Mouse (Mus musculus) forebrain, embryonic 16.5 days (tissue): ENCODE measurements at regions not wholly inside any gene's neighbourhood (a gene's known extent, or its start where the extent isn't known, plus 50 kb on each side); places are given as distances from the start of the nearest gene placed in this dataset.

Source experiments
- ATAC-seq: fragments of 200-750 bp; cut with Nextera tagmentation; 2 replicates; pipeline ENCODE4 v1.8.0; 2017; ENCODE audit warnings: mild to moderate bottlenecking, moderate library complexity
- H3K27ac ChIP-seq: fragments of 300-500 bp; sonication (generic); 2 replicates; pipeline ENCODE4 v1.5.1; 2014; ENCODE audit warnings: low read length, control low read depth
- H3K27me3 ChIP-seq: fragments of 300-500 bp; sonication (generic); replicated peaks from 2 replicates; pipeline ENCODE4 v1.6.1; 2014; ENCODE audit warnings: low read length; ENCODE audit not compliant: control insufficient read depth, insufficient read depth
- H3K36me3 ChIP-seq: fragments of 300-500 bp; sonication (generic); 2 replicates; pipeline ENCODE4 v1.6.1; 2014; ENCODE audit not compliant: control insufficient read depth, insufficient read depth
- H3K4me1 ChIP-seq: fragments of 300-500 bp; sonication (generic); replicated peaks from 2 replicates; pipeline ENCODE4 v1.6.1; 2014; ENCODE audit warnings: low read length; ENCODE audit not compliant: control insufficient read depth, insufficient read depth
- H3K4me2 ChIP-seq: fragments of 300-500 bp; sonication (generic); 2 replicates; pipeline ENCODE4 v1.6.1; 2014; ENCODE audit warnings: mild to moderate bottlenecking, low read length, control low read depth
- H3K4me3 ChIP-seq: fragments of 300-500 bp; sonication (generic); replicated peaks from 2 replicates; pipeline ENCODE4 v1.5.1; 2014; ENCODE audit warnings: mild to moderate bottlenecking, low read length, control low read depth
- H3K9ac ChIP-seq: fragments of 300-500 bp; sonication (generic); replicated peaks from 2 replicates; pipeline ENCODE4 v1.6.1; 2014; ENCODE audit warnings: low read depth, low read length, control low read depth
- H3K9me3 ChIP-seq: fragments of 300-500 bp; sonication (generic); 2 replicates; pipeline ENCODE4 v1.6.1; 2016; ENCODE audit warnings: low read length; ENCODE audit not compliant: control insufficient read depth
- WGBS: fragments of 180-500 bp; shearing (Covaris S2); extraction: QIAGEN DNeasy Blood & Tissue Kit; methylation state at CpG from one replicate; pipeline ENCODE4 v1.1.7; 2014; 5-methylcytosine and 5-hydroxymethylcytosine counted together

- Histone ChIP-seq H3K4me1 (no peaks in the 10 kb centered on the region), H3K27ac (no peak overlapping the region), H3K27me3 (no peaks in the 10 kb centered on the region), H3K4me2 (no peak overlapping the region), H3K36me3 (no peaks in the 10 kb centered on the region), H3K4me3 (no peak overlapping the region), H3K9ac (no peak overlapping the region), H3K9me3 (no peaks in the 10 kb centered on the region)
- 67% methylated on average over 1 of the region's 1 CpGs for WGBS
- ATAC-seq = no peak
Measured at GRCm38 (mm10) chr6:118251131-118251530, 53.6 kb upstream of the Ret start.

- WGBS = 88% methylated on average over 6 of the region's 6 CpGs
Measured at GRCm38 (mm10) chr6:118250006-118250405, 52.5 kb upstream of the Ret start.

More at GRCm38 (mm10) chr6:118250006-118250405, 52.5 kb upstream of the Ret start:
- Histone ChIP-seq H3K4me3 (no peak overlapping the region), H3K4me1 (no peaks in the 10 kb centered on the region), H3K9me3 (no peaks in the 10 kb centered on the region), H3K4me2 (no peak overlapping the region), H3K9ac (no peak overlapping the region), H3K27ac (no peak overlapping the region), H3K27me3 (no peaks in the 10 kb centered on the region), H3K36me3 (no peaks in the 10 kb centered on the region)
- ATAC-seq = no peak
